Mouse (Mus musculus): Measurements from ENCODE around the gene Arpc5l. TPM values are rescaled to one million over a fixed set of nuclear protein-coding genes. Genes with fewer than 3 reads are reported as not detected.
"Not testable (repeated sequence)": the region's sequence is repeated elsewhere in the genome, so short reads cannot be mapped to it uniquely, and the experiment has no call there.

Arpc5l gene
- polyA plus RNA-seq, 1 experiment from 2014 or later = 126 TPM

DNA sequence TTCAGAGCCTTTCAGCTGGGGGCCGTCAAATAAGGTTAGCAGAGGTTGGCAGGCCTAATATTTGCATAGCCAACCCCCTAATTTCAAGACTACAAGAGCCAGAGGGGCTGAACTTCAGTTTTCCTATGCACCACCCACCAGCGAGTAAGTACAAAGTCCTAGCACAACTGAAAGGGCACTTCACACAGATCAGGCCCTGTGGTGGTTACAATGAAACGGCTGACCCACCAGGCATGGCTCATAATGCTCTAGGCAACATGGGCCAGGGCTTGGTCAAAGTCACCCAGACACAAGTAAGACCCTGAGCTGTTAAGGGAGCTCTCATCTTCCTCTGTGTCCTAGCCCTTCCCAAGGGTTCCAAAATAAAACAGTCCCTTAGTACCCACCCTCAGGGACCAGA is 3.3 kb upstream of the Arpc5l start:
- no peak for ATAC-seq (ENCODE audit: borderline replicate concordance, extremely low read depth, low FRiP score, low TSS enrichment)
- H3K27me3 ChIP-seq = no peaks in the 10 kb centered on the region
- WGBS = 69% methylated on average over 3 of the region's 3 CpGs
- no peak overlapping the region for H3K4me3 ChIP-seq
- no peak overlapping the region for H3K4me2 ChIP-seq
- no peaks in the 10 kb centered on the region for H3K9me3 ChIP-seq
- peaks cover 42% of the 10 kb centered on the region for H3K4me1 ChIP-seq
- no peak overlapping the region for H3K27ac ChIP-seq
- peaks cover 40% of the 10 kb centered on the region for H3K36me3 ChIP-seq
- H3K9ac ChIP-seq = no peak overlapping the region

DNA sequence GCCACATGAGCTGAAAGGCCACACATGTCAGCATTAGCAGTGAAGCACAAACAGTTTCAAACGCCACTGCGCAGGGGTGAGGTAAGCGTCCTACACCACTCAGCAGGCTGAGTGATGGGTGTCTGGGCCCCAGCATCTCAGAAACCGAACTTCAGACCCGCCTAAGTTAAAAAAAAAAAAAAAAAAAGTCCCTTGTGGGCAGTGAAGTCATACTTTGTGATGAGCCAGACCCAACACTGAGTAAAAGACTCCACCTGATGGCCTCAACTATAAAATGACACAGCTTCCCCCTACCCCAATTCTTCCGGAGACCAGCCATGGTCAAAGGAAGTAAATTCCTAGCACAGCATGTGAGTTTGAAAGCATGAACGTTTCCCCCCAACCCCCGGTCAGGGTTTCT is 2.0 kb upstream of the Arpc5l start:
- Histone ChIP-seq H3K4me1 (peaks cover 41% of the 10 kb centered on the region), H3K4me3 (peak overlapping the region; percentile 90), H3K4me2 (peak overlapping the region; percentile 64), H3K9me3 (no peaks in the 10 kb centered on the region), H3K27me3 (no peaks in the 10 kb centered on the region), H3K36me3 (peaks cover 40% of the 10 kb centered on the region), H3K9ac (peak overlapping the region; percentile 86), H3K27ac (no peak overlapping the region)
- WGBS = 43% methylated on average over 8 of the region's 8 CpGs
- ATAC-seq (ENCODE audit: borderline replicate concordance, extremely low read depth, low FRiP score, low TSS enrichment) = no peak

DNA sequence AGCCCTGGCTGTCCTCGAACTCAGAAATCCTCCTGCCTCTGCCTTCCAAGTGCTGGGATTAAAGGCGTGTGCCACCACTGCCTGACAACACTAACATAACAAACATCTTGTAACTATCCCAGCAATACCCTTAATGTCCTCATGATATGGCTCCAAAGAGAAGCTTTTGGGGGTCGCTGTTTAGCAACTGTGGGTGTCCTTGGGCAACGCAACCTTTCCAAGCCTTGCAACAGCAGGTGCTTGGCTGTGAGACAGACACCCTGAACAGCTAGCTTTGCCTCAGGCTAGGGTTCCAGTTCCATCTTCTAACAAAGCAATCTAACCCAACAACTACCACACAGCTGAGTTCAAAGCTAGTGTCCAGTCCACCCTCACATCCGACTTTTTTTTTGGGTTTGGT is 1.6 kb upstream of the Arpc5l start:
- Histone ChIP-seq H3K27me3 (no peaks in the 10 kb centered on the region), H3K4me2 (peak overlapping the region; percentile 64), H3K9ac (peak overlapping the region; percentile 86), H3K4me1 (peaks cover 37% of the 10 kb centered on the region), H3K9me3 (no peaks in the 10 kb centered on the region), H3K27ac (no peak overlapping the region), H3K36me3 (peaks cover 40% of the 10 kb centered on the region), H3K4me3 (peak overlapping the region; percentile 90)
- no peak for ATAC-seq (ENCODE audit: borderline replicate concordance, extremely low read depth, low FRiP score, low TSS enrichment)
- 59% methylated on average over 5 of the region's 5 CpGs for WGBS

DNA sequence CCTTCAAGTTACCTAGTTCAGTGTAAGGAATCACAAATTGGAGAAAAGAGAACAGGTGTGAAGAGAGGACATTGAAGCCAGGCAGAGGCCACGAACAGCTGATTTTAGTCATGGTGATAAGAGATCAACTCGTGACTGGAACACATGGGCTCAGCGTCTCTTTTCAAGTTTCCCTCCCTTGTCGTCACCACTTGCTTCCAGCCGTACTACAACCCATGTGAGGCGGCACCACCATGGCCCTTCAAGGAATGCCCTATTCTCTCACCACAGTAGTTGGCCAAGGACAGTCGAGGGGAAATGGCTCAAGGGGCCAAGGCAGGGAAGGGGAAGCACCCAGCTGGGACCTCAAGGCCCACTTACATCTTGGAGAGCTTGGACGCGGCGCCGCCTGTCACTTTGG is 776 bp upstream of the Arpc5l start:
- peaks cover 40% of the 10 kb centered on the region for H3K36me3 ChIP-seq
- peaks cover 46% of the 10 kb centered on the region for H3K4me1 ChIP-seq
- H3K27me3 ChIP-seq = no peaks in the 10 kb centered on the region
- peak overlapping the region; percentile 64 for H3K4me2 ChIP-seq
- H3K27ac ChIP-seq = peak overlapping the region; percentile 90; the same call in 1 of the 2 replicates
- H3K9me3 ChIP-seq = no peaks in the 10 kb centered on the region
- H3K4me3 ChIP-seq = peak overlapping the region; percentile 90
- ATAC-seq (ENCODE audit: borderline replicate concordance, extremely low read depth, low FRiP score, low TSS enrichment) = no peak
- WGBS = 0% methylated on average over 11 of the region's 11 CpGs
- H3K9ac ChIP-seq = peak overlapping the region; percentile 86

DNA sequence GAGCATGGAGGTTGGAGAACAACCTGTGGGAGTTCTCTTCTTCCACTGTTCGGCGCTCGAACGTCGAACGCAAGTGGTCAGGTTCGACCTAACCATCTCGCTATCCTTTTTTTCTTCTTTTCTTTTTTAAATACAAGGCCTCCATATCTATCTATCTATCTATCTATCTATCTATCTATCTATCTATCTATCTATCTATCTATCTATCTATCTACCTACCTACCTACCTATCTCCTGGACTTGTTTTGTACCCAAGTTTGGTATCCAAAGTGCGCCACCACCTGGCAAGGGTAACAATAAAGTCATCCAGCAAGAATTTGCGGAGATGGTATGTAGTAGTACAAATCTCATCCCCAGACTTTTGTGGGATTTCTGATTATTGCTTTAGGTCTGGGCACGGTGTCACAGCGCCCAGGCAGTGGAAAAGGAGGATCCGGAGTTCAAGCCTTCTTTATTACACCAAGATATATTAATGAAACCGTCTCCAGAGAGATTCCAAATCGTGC is 479 bp downstream of the Arpc5l start, which contains the start of gene Rpl35:
TSS of gene Rpl35 (minus strand) at position 51 of the 506 bp plus-strand sequence.
- Histone ChIP-seq H3K36me3 (peaks cover 30% of the 10 kb centered on the region), H3K9ac (peak within 1 kb of the TSS; percentile 86), H3K9me3 (no peaks in the 10 kb centered on the region), H3K27me3 (no peaks in the 10 kb centered on the region), H3K4me3 (peak within 1 kb of the TSS; percentile 90), H3K4me2 (peak within 1 kb of the TSS; percentile 64), H3K27ac (peak within 1 kb of the TSS; percentile 90), H3K4me1 (peaks cover 50% of the 10 kb centered on the region)
- WGBS = 10% methylated on average over 15 of the region's 15 CpGs
- ATAC-seq (ENCODE audit: borderline replicate concordance, extremely low read depth, low FRiP score, low TSS enrichment) = no peak

DNA sequence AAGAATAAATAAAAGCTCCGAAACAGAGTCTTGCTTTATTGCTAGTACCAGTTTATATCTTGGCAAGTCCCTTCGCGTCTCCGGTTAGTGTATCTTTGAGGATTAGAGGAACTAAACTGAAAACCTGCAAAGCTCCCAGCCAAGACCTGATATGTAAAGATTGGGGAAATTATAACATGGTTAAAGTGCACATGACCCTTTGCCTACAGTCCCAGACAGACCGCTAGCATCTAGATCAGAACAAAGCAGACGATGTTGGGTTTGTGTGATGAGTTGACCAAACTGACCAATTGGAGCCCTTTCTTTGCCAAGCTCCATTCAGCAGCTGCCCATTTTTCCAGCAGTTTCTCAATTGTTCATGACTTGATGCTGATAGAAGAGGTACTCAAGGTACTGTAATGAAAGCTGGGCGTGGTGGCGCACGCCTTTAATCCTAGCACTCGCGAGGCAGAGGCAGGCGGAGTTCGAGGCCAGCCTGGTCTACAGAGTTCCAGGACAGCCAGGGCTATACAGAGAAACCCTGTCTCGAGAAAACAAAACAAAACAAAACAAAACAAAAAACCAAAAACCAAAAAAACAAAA is 1.1 kb downstream of the Arpc5l start:
- 83% methylated on average over 14 of the region's 14 CpGs for WGBS

DNA sequence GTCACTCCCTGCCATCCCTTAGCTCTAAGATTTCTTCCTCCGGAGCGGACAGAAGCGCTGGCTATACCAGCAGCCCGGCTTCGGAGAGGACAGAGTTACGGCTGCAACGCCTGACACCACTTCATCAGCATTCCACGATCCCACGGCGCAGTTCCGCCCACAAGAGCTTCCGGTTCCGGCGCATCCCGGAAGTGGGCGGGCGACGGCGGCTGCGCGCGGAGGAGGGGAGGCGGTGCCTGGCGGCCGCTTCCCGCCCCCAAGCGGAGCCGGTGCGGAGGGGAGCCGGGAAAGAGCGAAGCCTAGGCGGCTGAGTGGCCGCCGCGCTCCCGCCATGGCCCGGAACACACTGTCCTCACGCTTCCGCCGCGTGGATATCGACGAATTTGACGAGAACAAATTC is 2.7 kb downstream of the Arpc5l start:
- H3K9ac ChIP-seq = peak overlapping the region; percentile 89
- H3K27me3 ChIP-seq = no peaks in the 10 kb centered on the region
- H3K9me3 ChIP-seq = no peaks in the 10 kb centered on the region
- under 1% methylated on average over 44 of the region's 44 CpGs for WGBS
- H3K4me1 ChIP-seq = peaks cover 43% of the 10 kb centered on the region
- peak overlapping the region; percentile 85 for H3K4me3 ChIP-seq
- peak; percentile 89 for ATAC-seq (ENCODE audit: borderline replicate concordance, extremely low read depth, low FRiP score, low TSS enrichment)
- H3K27ac ChIP-seq = peak overlapping the region; percentile 93
- peak overlapping the region; percentile 87 for H3K4me2 ChIP-seq
- peaks cover 12% of the 10 kb centered on the region for H3K36me3 ChIP-seq

More for the DNA sequence above, 1.1 kb downstream of the Arpc5l start:
- H3K27ac ChIP-seq = no peak overlapping the region
- H3K9me3 ChIP-seq = no peaks in the 10 kb centered on the region
- peaks cover 24% of the 10 kb centered on the region for H3K36me3 ChIP-seq
- H3K27me3 ChIP-seq = no peaks in the 10 kb centered on the region
- peak overlapping the region; percentile 64 for H3K4me2 ChIP-seq
- peak overlapping the region; percentile 71 for H3K9ac ChIP-seq
- ATAC-seq (ENCODE audit: borderline replicate concordance, extremely low read depth, low FRiP score, low TSS enrichment) = no peak
- H3K4me1 ChIP-seq = peaks cover 50% of the 10 kb centered on the region
- peak overlapping the region; percentile 90 for H3K4me3 ChIP-seq

DNA sequence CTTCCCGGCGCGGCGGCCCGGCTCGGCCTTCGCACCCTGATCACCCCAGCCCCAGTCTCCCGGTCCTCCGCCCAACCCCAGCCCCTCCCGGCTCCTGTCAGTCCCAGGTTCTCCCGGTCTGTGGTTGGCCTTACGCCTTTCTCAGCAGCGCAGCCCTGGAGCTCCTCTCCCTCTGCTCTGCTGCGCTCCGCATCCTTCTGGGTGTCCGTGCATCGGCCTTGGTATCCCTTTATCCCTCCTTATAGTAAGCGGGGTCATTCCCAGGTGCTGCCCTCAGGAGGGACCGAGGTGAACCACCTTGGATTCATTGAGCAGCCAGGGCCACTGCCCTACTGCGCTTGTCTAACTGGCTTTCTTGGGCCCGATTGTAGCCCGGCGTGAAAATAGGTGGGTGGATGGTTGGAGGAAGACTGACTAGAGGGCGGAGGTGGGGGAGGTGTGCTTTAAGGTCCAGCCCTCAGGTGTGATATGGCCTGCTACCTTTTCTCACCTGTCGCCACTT is 3.3 kb downstream of the Arpc5l start:
- Histone ChIP-seq H3K4me2 (peak overlapping the region; percentile 87), H3K4me3 (peak overlapping the region; percentile 85), H3K9ac (peak overlapping the region; percentile 89), H3K4me1 (peaks cover 38% of the 10 kb centered on the region), H3K27ac (peak overlapping the region; percentile 93), H3K9me3 (no peaks in the 10 kb centered on the region), H3K36me3 (peaks cover 12% of the 10 kb centered on the region), H3K27me3 (no peaks in the 10 kb centered on the region)
- peak; percentile 56 for ATAC-seq (ENCODE audit: borderline replicate concordance, extremely low read depth, low FRiP score, low TSS enrichment)
- WGBS = under 1% methylated on average over 25 of the region's 25 CpGs

DNA sequence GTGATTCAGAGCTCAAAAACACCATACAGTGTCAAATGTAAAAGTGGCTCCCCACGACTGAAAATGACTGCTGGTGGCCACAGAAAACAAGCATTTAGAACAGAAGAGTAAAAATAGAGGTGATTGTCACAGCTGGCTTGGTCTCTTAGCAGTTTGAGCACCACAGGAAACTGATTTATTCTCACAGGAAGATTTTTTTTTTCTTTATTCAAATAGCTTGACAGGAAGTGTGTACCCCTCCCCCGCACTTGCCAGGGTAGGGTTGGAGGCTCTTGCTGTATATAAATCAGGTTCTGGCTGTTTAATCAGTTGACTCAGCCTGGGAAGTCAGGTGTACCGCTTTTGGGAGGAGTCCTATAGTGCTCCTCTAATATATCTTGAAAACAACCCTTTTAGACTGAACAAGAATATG is 3.8 kb downstream of the Arpc5l start:
- ATAC-seq (ENCODE audit: borderline replicate concordance, extremely low read depth, low FRiP score, low TSS enrichment) = no peak
- H3K4me3 ChIP-seq = peak overlapping the region; percentile 85
- H3K36me3 ChIP-seq = peaks cover 15% of the 10 kb centered on the region
- WGBS = 10% methylated on average over 3 of the region's 3 CpGs
- no peaks in the 10 kb centered on the region for H3K27me3 ChIP-seq
- H3K4me1 ChIP-seq = peaks cover 32% of the 10 kb centered on the region
- H3K9me3 ChIP-seq = no peaks in the 10 kb centered on the region
- H3K27ac ChIP-seq = peak overlapping the region; percentile 93
- H3K4me2 ChIP-seq = peak overlapping the region; percentile 87
- H3K9ac ChIP-seq = peak overlapping the region; percentile 89

DNA sequence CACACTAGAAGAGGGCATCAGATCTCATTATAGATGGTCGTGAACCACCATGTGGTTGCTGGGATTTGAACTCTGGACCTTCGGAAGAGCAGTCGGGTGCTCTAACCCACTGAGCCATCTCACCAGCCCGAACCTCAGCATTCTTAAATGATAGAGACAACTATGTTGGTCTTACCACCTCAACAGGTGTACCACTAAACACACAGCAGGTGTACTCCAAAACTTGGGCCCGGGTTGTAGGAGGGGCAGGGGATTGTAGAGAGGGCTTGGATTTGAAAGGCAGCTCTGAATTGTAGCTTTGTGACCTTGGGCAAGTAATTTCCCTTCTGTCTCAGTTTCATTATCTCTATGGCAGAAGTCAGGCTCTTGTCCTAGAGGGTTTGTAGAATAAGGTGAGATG is 5.0 kb downstream of the Arpc5l start:
- ATAC-seq (ENCODE audit: borderline replicate concordance, extremely low read depth, low FRiP score, low TSS enrichment); H3K27ac ChIP-seq; H3K9ac ChIP-seq; H3K4me3 ChIP-seq; H3K27me3 ChIP-seq; H3K4me2 ChIP-seq; H3K9me3 ChIP-seq: not testable (repeated sequence)
- Histone ChIP-seq H3K4me1 (peaks cover 30% of the 10 kb centered on the region), H3K36me3 (peaks cover 26% of the 10 kb centered on the region)
- WGBS = 86% methylated on average over 5 of the region's 5 CpGs

DNA sequence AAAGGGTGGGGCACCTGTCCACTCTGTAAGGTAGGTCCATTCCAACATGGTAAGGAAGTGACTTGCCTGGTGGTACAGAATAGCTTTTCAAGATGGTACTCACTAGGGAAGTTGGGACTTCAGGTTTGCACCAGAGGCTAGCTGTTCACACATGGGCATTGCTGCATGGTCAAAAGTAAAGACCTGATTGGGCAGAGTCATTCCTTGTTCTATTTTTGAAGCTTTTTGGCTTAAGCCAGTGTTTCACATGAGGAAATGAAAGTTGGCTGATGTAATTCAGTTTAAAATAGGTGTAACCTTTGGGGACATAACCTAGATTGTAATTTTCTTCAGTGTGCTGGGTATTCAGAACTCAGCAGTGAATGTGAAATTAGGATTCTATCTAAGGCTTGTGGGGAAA is 6.1 kb downstream of the Arpc5l start:
- Histone ChIP-seq H3K4me2 (no peak overlapping the region), H3K36me3 (peaks cover 37% of the 10 kb centered on the region), H3K27ac (no peak overlapping the region), H3K4me1 (peaks cover 23% of the 10 kb centered on the region), H3K27me3 (no peaks in the 10 kb centered on the region), H3K4me3 (no peak overlapping the region), H3K9ac (no peak overlapping the region), H3K9me3 (no peaks in the 10 kb centered on the region)
- ATAC-seq (ENCODE audit: borderline replicate concordance, extremely low read depth, low FRiP score, low TSS enrichment) = no peak

DNA sequence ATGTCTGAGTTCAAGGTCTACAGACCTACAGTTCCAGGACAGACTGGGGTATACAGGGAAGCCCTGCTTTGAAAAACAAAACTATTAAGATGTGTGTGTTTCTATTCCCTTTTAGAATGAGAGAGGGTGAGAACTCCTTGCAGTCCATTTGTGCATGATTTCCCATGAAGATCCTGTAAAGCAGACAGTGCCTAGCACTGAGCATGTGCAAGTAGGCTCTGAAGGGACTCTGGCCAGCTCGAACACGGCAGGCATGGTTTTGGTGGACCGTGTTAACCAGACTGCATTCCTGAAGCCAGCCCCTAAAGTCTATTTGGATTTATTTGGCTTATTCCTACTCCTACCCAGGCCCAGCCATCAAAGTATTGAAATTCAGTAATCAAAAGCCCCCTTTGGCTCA is 6.8 kb downstream of the Arpc5l start:
- H3K27ac ChIP-seq = no peak overlapping the region
- no peak overlapping the region for H3K4me2 ChIP-seq
- H3K9ac ChIP-seq = no peak overlapping the region
- 88% methylated on average over 3 of the region's 3 CpGs for WGBS
- peaks cover 43% of the 10 kb centered on the region for H3K36me3 ChIP-seq
- H3K9me3 ChIP-seq = no peaks in the 10 kb centered on the region
- ATAC-seq (ENCODE audit: borderline replicate concordance, extremely low read depth, low FRiP score, low TSS enrichment) = no peak
- no peak overlapping the region for H3K4me3 ChIP-seq
- H3K4me1 ChIP-seq = peaks cover 16% of the 10 kb centered on the region
- no peaks in the 10 kb centered on the region for H3K27me3 ChIP-seq

Measured in lung, embryonic 15.5 days (tissue).